In the genomic region with DNA sequence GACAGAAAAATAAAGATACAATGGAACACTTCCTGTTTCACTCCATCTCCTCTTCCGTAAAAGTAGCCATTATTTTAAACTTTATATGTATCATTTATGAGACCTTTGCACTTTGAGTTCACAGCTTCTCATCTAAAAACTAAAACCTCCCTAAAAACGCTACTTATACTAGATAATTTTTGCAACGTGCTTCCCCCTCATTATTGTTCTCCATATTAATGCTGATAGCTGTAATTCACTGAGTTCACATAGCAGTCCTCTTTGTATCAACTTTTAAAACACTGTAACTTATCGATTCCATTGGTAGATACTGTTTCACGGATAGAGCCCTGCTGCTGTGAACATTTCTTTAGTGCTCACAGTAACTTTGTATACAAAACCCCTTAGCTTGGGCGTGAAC, we compare ENCODE assay signal across 8 mouse cellular contexts. TPM values are rescaled to one million over a fixed set of nuclear protein-coding genes. Genes with fewer than 3 reads are reported as not detected.
A peak's percentile ranks its signal among the peaks of the same experiment; 100 is the strongest.
DNase-seq lines count a peak whose midpoint lies in the region; ATAC-seq and TF ChIP-seq lines count a peak whose summit lies in the region.

No protein-coding gene starts in this region.

- H3K79me2 ChIP-seq in MEL (ENCODE audit: control insufficient read depth, insufficient read depth, low read length, poor library complexity), result peaks cover 32% of the 10 kb centered on the region

- DNase-seq in heart, adult 18-20 months, result no peak
- DNase-seq in MEL (ENCODE audit: low read depth, low spot score), result no peak
- no peak for DNase-seq in layer of hippocampus, postnatal 14 days (ENCODE audit: low spot score in 2 of 2)
- no peak for DNase-seq in adrenal gland, adult 2 months
- DNase-seq in left cerebral cortex, postnatal 10 days (ENCODE audit: extremely low spot score in 1 of 2, low spot score in 2 of 2), result no peak

- no peak for TF ChIP-seq CTCF in MEL (IDR thresholded peaks at IDR 0.05 in 2 of 3, conservative IDR thresholded peaks at IDR 0.05 in 1 of 3; ENCODE audit: control insufficient read depth in 1 of 3, insufficient read depth in 1 of 3, low read depth in 2 of 3, low read length in 3 of 3, poor library complexity in 1 of 3, severe bottlenecking in 1 of 3)

- H3K27me3 ChIP-seq in heart, embryonic 15.5 days, result no peaks in the 10 kb centered on the region
- no peaks in the 10 kb centered on the region for H3K27me3 ChIP-seq in MEL (ENCODE audit: control insufficient read depth in 1 of 2, insufficient read depth in 2 of 2, low read length in 2 of 2)
- no peaks in the 10 kb centered on the region for H3K27me3 ChIP-seq in hindbrain, embryonic 12.5 days
- no peaks in the 10 kb centered on the region for H3K27me3 ChIP-seq in midbrain, embryonic 12.5 days

- TF ChIP-seq POLR2A in MEL (IDR thresholded peaks at IDR 0.05; ENCODE audit: control insufficient read depth in 1 of 2, insufficient read depth in 1 of 2, low read depth in 1 of 2, low read length in 2 of 2, poor library complexity in 1 of 2), result no peak

- H3K27ac ChIP-seq in heart, embryonic 15.5 days, result peak overlapping the region; percentile 98
- peak overlapping the region; percentile 96 for H3K27ac ChIP-seq in MEL (ENCODE audit: control insufficient read depth, low read depth, low read length)
- peak overlapping the region; percentile 98 for H3K27ac ChIP-seq in hindbrain, embryonic 12.5 days
- H3K27ac ChIP-seq in midbrain, embryonic 12.5 days (replicated peaks), result peak overlapping the region; percentile 100

- intact Hi-C loops in left cerebral cortex, postnatal 10 days (cut with DNase I), result loop anchor here (10.0 kb wide), 2 partner anchors 46 to 54 kb away; no protein-coding TSS in a partner anchor

- peaks cover 23% of the 10 kb centered on the region for H3K4me1 ChIP-seq in heart, embryonic 15.5 days (replicated peaks)
- peaks cover 0 to 9% of the 10 kb centered on the region in 2 experiments; a peak in 3 of 4 replicates for H3K4me1 ChIP-seq in MEL (ENCODE audit: control insufficient read depth in 1 of 2, insufficient read depth in 2 of 2, low read length in 2 of 2)
- peaks cover 14% of the 10 kb centered on the region for H3K4me1 ChIP-seq in hindbrain, embryonic 12.5 days
- peaks cover 15% of the 10 kb centered on the region for H3K4me1 ChIP-seq in midbrain, embryonic 12.5 days

- no peaks in the 10 kb centered on the region for H3K9me3 ChIP-seq in heart, embryonic 15.5 days (replicated peaks)
- no peaks in the 10 kb centered on the region for H3K9me3 ChIP-seq in MEL (replicated peaks; ENCODE audit: insufficient read depth, low read length)
- H3K9me3 ChIP-seq in hindbrain, embryonic 12.5 days (replicated peaks), result no peaks in the 10 kb centered on the region
- H3K9me3 ChIP-seq in midbrain, embryonic 12.5 days, result no peaks in the 10 kb centered on the region

- TF ChIP-seq RAD21 in MEL (IDR thresholded peaks at IDR 0.05; ENCODE audit: low read depth, low read length), result no peak

- 5% methylated on average over 6 of the region's 6 CpGs for WGBS in heart, embryonic 15.5 days
- 12% methylated on average over 6 of the region's 6 CpGs for WGBS in hindbrain, embryonic 12.5 days
- 13% methylated on average over 6 of the region's 6 CpGs for WGBS in midbrain, embryonic 12.5 days

- ATAC-seq in heart, embryonic 15.5 days (replicated peaks; ENCODE audit: insufficient number of reproducible peaks, insufficient read depth, low FRiP score, low read depth), result no peak
- ATAC-seq in hindbrain, embryonic 12.5 days (ENCODE audit: low FRiP score), result no peak
- ATAC-seq in midbrain, embryonic 12.5 days (ENCODE audit: low FRiP score, low read depth), result no peak

- peak overlapping the region; percentile 83 for H3K9ac ChIP-seq in heart, embryonic 15.5 days
- H3K9ac ChIP-seq in MEL (ENCODE audit: control insufficient read depth, low read depth, low read length, poor library complexity, severe bottlenecking), result peak overlapping the region; percentile 92
- peak overlapping the region; percentile 99 for H3K9ac ChIP-seq in hindbrain, embryonic 12.5 days
- H3K9ac ChIP-seq in midbrain, embryonic 12.5 days (replicated peaks), result peak overlapping the region; percentile 98

- no peak for TF ChIP-seq EP300 in MEL (IDR thresholded peaks at IDR 0.05; ENCODE audit: low read depth in 1 of 2, low read length in 2 of 2)

- peak overlapping the region; percentile 76 for H3K4me2 ChIP-seq in heart, embryonic 15.5 days
- peak overlapping the region; percentile 70 for H3K4me2 ChIP-seq in hindbrain, embryonic 12.5 days (replicated peaks)
- H3K4me2 ChIP-seq in midbrain, embryonic 12.5 days (replicated peaks), result peak overlapping the region; percentile 67

- no peaks in the 10 kb centered on the region for H3K36me3 ChIP-seq in heart, embryonic 15.5 days
- H3K36me3 ChIP-seq in MEL (ENCODE audit: control insufficient read depth in 1 of 2, insufficient read depth in 2 of 2, low read length in 2 of 2), result peaks cover 0 to 29% of the 10 kb centered on the region in 2 experiments; a peak in 2 of 4 replicates
- H3K36me3 ChIP-seq in hindbrain, embryonic 12.5 days, result no peaks in the 10 kb centered on the region
- H3K36me3 ChIP-seq in midbrain, embryonic 12.5 days, result no peaks in the 10 kb centered on the region

- peak overlapping the region; percentile 82 for H3K4me3 ChIP-seq in heart, embryonic 15.5 days
- H3K4me3 ChIP-seq in MEL (ENCODE audit: control insufficient read depth in 1 of 2, insufficient read depth in 1 of 2, low read depth in 2 of 2, low read length in 2 of 2), result peak overlapping the region; percentile 74 to 79
- H3K4me3 ChIP-seq in hindbrain, embryonic 12.5 days, result peak overlapping the region; percentile 97
- peak overlapping the region; percentile 99 for H3K4me3 ChIP-seq in midbrain, embryonic 12.5 days

TF ChIP-seq in MEL, 35 proteins besides CTCF, POLR2A, EP300 and RAD21:
- no peak for TF ChIP-seq TCF12 (IDR thresholded peaks at IDR 0.05; ENCODE audit: low read depth, low read length)
- TF ChIP-seq TAL1 (IDR thresholded peaks at IDR 0.05; ENCODE audit: low read length), result no peak
- peak; percentile 51; the same call in 1 of the 2 replicates for TF ChIP-seq ELF1 (IDR thresholded peaks at IDR 0.05; ENCODE audit: low read depth, low read length)
- no peak for TF ChIP-seq ETS1 (IDR thresholded peaks at IDR 0.05; ENCODE audit: low read depth, low read length)
- TF ChIP-seq RCOR1 (IDR thresholded peaks at IDR 0.05; ENCODE audit: low read depth, low read length), result no peak
- TF ChIP-seq SMC3 (IDR thresholded peaks at IDR 0.05; ENCODE audit: low read depth, low read length), result no peak
- TF ChIP-seq USF1 (IDR thresholded peaks at IDR 0.05; ENCODE audit: low read depth, low read length), result no peak
- TF ChIP-seq MYC (IDR thresholded peaks at IDR 0.05; ENCODE audit: low read depth, low read length), result 0 out of 2 replicates have a peak, but pooled peaks have one; percentile 43
- TF ChIP-seq NRF1 (IDR thresholded peaks at IDR 0.05; ENCODE audit: insufficient read depth, low read depth, low read length, poor library complexity, severe bottlenecking), result no peak
- no peak for TF ChIP-seq TBP (IDR thresholded peaks at IDR 0.05; ENCODE audit: low read depth, low read length)
- no peak for TF ChIP-seq KAT2A (conservative IDR thresholded peaks at IDR 0.05; ENCODE audit: low read depth, low read length)
- TF ChIP-seq ZKSCAN1 (IDR thresholded peaks at IDR 0.05; ENCODE audit: low read depth, low read length), result no peak
- no peak for TF ChIP-seq HCFC1 (IDR thresholded peaks at IDR 0.05; ENCODE audit: low read depth, low read length)

RNA-seq across cellular contexts. Expression of a gene that starts 1.1 kb away (rescaled TPM):
- 225 and 252 TPM in 2 replicates for polyA plus RNA-seq in heart, embryonic 15.5 days (2015; fragmentation: Nextera tagmentation; extraction: Ambion mirVana)
- 100 to 1,000 TPM; 114 to 115 TPM for total RNA-seq in heart, adult 18-20 months (2021)
- 67.0 and 75.2 TPM in 2 replicates for total RNA-seq in MEL (2012; rRNA removed)
- 100 to 1,000 TPM in 1 of 2 experiments, 10 to 100 TPM in 1; 66.7 to 254 TPM for polyA plus RNA-seq in MEL (2012; ENCODE audit: insufficient read depth in 1 of 2, insufficient read length in 2 of 2, low read depth in 1 of 2, low replicate concordance in 2 of 2, missing spikeins in 1 of 2)
- 278 and 296 TPM in 2 replicates for polyA plus RNA-seq in hindbrain, embryonic 12.5 days (2016; fragmentation: Nextera tagmentation; extraction: Ambion mirVana)
- 258 and 270 TPM in 2 replicates for polyA plus RNA-seq in midbrain, embryonic 12.5 days (2016; fragmentation: Nextera tagmentation; extraction: Ambion mirVana)
- 100 to 1,000 TPM; 278 to 289 TPM for total RNA-seq in layer of hippocampus, postnatal 14 days (2021)
- total RNA-seq in adrenal gland, adult 2 months (2021), result 100 to 1,000 TPM; 116 to 125 TPM
- 1.4 and 1.8 TPM in 2 replicates for polyA plus RNA-seq in adrenal gland, adult 2 months (2012; rRNA removed)
- 100 to 1,000 TPM; 320 to 329 TPM for total RNA-seq in left cerebral cortex, postnatal 10 days (2021)
